Mouse (Mus musculus): Measurements from ENCODE around the gene Myoc. TPM values are rescaled to one million over a fixed set of nuclear protein-coding genes. Genes with fewer than 3 reads are reported as not detected.
"Not testable (repeated sequence)": the region's sequence is repeated elsewhere in the genome, so short reads cannot be mapped to it uniquely, and the experiment has no call there.

The Myoc gene
- polyA plus RNA-seq, 1 experiment from 2014 or later: 0.17 TPM

DNA sequence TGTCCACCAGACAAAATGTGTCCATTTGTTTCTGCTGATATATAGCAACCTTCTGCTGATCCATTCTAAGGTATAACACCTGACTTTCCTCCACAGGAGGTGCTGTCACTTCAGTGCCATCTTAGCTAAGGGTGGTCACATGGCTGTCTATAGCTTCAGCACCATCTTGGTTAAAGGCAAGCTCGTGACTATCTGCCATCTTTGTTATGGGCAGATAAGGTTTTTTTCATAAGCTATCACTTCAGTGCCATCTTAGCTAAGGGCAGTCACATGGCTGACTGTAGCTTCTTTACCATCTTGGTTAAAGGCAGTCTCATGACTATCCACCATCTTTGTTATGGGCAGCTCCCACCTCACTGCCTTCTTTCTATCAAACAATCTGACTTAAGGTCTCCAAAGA is 23.4 kb upstream of the Myoc start:
- Histone ChIP-seq H3K4me2 (replicated peaks; ENCODE audit: low read depth, low read length) (no peak overlapping the region), H3K27me3 (ENCODE audit: insufficient read depth, low read length) (no peaks in the 10 kb centered on the region), H3K27ac (ENCODE audit: low read length) (no peak overlapping the region), H3K4me1 (ENCODE audit: insufficient read depth, low read length) (no peaks in the 10 kb centered on the region), H3K9me3 (ENCODE audit: low read length) (no peaks in the 10 kb centered on the region), H3K36me3 (ENCODE audit: insufficient read depth, low read length) (no peaks in the 10 kb centered on the region), H3K9ac (replicated peaks; ENCODE audit: low read length) (no peak overlapping the region), H3K4me3 (ENCODE audit: low read length) (no peak overlapping the region)
- no peak for ATAC-seq (ENCODE audit: low FRiP score, low TSS enrichment)
- 81% methylated on average over 1 of the region's 1 CpGs for WGBS

DNA sequence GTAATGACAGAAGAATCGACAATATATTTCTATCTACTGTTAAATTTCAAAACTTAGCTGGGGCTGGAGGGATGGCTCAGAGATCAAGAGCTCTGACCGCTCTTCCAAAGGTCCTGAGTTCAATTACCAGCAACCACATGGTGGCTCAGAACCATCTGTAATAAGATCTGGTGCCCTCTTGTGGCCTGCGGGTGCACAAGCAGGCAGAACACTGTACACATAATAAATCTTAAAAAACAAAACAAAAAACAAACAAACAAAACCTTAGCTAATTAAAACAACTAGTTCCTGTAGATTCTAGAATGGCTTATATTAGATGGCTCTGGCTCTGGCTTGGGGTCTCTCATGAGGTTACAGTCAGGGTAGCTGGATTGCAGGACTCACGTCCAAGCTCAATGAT is 18.5 kb upstream of the Myoc start:
- Histone ChIP-seq H3K9ac (replicated peaks; ENCODE audit: low read length) (no peak overlapping the region), H3K27me3 (ENCODE audit: insufficient read depth, low read length) (no peaks in the 10 kb centered on the region), H3K4me1 (ENCODE audit: insufficient read depth, low read length) (no peaks in the 10 kb centered on the region), H3K4me2 (replicated peaks; ENCODE audit: low read depth, low read length) (no peak overlapping the region), H3K27ac (ENCODE audit: low read length) (no peak overlapping the region), H3K4me3 (ENCODE audit: low read length) (no peak overlapping the region), H3K9me3 (ENCODE audit: low read length) (no peaks in the 10 kb centered on the region), H3K36me3 (ENCODE audit: insufficient read depth, low read length) (no peaks in the 10 kb centered on the region)
- WGBS: 72% methylated on average over 4 of the region's 4 CpGs
- no peak for ATAC-seq (ENCODE audit: low FRiP score, low TSS enrichment)

DNA sequence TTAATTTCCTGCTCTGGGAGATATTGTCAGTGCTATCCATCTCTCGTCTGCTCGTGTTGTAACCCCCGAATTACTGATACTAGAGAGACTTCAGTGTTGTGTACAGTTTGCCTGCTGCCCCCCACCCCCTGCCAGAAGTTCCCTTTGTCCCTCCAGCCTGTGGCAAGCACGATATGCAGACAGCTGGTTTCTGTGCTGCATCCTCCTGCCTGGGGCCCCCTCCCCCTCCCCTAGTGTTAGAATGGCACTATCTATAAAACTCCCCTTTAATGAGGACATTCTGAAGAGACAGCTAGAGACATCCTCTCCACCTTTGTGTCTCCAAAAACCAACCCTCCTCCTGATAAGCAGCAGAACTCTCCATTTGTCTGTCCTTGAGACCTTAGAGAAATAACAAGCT is 15.1 kb upstream of the Myoc start:
- Histone ChIP-seq H3K4me3 (ENCODE audit: low read length) (no peak overlapping the region), H3K4me2 (replicated peaks; ENCODE audit: low read depth, low read length) (no peak overlapping the region), H3K36me3 (ENCODE audit: insufficient read depth, low read length) (no peaks in the 10 kb centered on the region), H3K27ac (ENCODE audit: low read length) (no peak overlapping the region), H3K9me3 (ENCODE audit: low read length) (no peaks in the 10 kb centered on the region), H3K9ac (replicated peaks; ENCODE audit: low read length) (no peak overlapping the region), H3K4me1 (ENCODE audit: insufficient read depth, low read length) (no peaks in the 10 kb centered on the region), H3K27me3 (ENCODE audit: insufficient read depth, low read length) (no peaks in the 10 kb centered on the region)
- WGBS: 20% methylated on average over 4 of the region's 4 CpGs
- no peak for ATAC-seq (ENCODE audit: low FRiP score, low TSS enrichment)

DNA sequence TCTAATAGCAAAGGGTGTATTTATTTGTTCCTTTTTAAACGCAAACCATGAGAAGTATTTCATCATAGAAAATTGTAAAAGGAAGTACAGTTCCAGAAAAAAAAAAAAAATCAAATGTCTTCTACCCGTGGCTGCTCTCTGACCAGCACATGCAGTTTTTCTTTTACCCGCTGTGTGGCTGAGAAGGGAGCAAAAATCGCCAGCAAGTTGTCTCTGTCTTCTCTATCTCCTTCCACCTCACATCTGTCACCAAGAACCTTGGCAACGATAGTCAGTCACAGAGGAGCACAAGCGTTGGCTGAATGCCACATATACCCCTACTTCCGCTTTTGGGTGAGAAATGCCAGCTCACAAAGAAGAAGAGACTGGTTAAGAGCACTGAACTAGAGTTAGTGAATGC is 13.7 kb upstream of the Myoc start:
- 60% methylated on average over 7 of the region's 7 CpGs for WGBS
- Histone ChIP-seq H3K4me2 (replicated peaks; ENCODE audit: low read depth, low read length) (no peak overlapping the region), H3K9ac (replicated peaks; ENCODE audit: low read length) (no peak overlapping the region)

DNA sequence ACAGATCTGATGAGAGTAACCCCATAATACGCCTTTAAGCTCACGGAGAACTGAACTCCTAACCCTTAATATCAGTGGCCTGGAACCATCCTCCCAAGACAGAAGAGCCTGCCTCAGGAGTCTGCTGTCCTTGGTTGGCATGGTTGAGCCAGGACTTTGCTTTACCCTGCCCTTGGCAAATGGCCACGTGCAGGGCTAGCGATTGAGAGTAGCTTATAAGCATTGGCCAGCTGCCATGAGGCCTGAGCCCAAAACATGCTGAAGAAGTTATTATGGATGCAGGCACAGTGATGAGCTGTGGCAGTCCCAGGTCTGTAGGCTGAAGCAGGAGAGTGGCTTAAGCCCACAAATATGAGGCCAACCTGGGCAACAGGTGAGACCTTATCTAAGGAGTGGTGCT is 11.1 kb upstream of the Myoc start:
- not testable (repeated sequence) for H3K27me3 ChIP-seq (ENCODE audit: insufficient read depth, low read length); H3K36me3 ChIP-seq (ENCODE audit: insufficient read depth, low read length); H3K9me3 ChIP-seq (ENCODE audit: low read length); H3K9ac ChIP-seq (replicated peaks; ENCODE audit: low read length); H3K4me2 ChIP-seq (replicated peaks; ENCODE audit: low read depth, low read length); H3K4me3 ChIP-seq (ENCODE audit: low read length); H3K4me1 ChIP-seq (ENCODE audit: insufficient read depth, low read length); ATAC-seq (ENCODE audit: low FRiP score, low TSS enrichment); H3K27ac ChIP-seq (ENCODE audit: low read length)
- WGBS: 83% methylated on average over 4 of the region's 4 CpGs

More for the DNA sequence above, 13.7 kb upstream of the Myoc start:
- H3K27ac ChIP-seq (ENCODE audit: low read length): no peak overlapping the region
- H3K4me1 ChIP-seq (ENCODE audit: insufficient read depth, low read length): no peaks in the 10 kb centered on the region
- no peak overlapping the region for H3K4me3 ChIP-seq (ENCODE audit: low read length)
- H3K9me3 ChIP-seq (ENCODE audit: low read length): no peaks in the 10 kb centered on the region
- no peak for ATAC-seq (ENCODE audit: low FRiP score, low TSS enrichment)
- no peaks in the 10 kb centered on the region for H3K36me3 ChIP-seq (ENCODE audit: insufficient read depth, low read length)
- H3K27me3 ChIP-seq (ENCODE audit: insufficient read depth, low read length): no peaks in the 10 kb centered on the region

DNA sequence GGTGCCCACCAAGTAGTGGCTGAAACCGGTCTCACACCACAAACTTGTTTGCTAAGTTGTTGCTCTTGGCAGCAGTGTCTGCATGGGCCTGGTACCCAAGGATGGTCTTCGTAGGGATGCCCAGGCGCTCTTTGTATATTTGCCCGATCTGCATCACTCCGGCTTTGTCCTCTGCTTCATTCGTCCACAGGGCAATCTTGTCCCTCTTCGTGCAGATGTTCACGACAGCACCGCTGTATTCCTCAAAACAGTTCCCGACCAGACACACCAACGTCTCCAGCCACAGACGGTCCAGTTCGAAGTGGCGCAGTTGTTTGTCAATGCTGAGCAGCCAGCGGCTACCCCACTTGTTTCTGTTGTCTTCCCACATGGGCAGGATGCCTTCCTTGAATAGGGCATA is 10.6 kb upstream of the Myoc start:
- H3K27me3 ChIP-seq (ENCODE audit: insufficient read depth, low read length); H3K9me3 ChIP-seq (ENCODE audit: low read length); H3K36me3 ChIP-seq (ENCODE audit: insufficient read depth, low read length); H3K4me2 ChIP-seq (replicated peaks; ENCODE audit: low read depth, low read length); H3K27ac ChIP-seq (ENCODE audit: low read length); H3K4me1 ChIP-seq (ENCODE audit: insufficient read depth, low read length); H3K4me3 ChIP-seq (ENCODE audit: low read length); ATAC-seq (ENCODE audit: low FRiP score, low TSS enrichment); H3K9ac ChIP-seq (replicated peaks; ENCODE audit: low read length): not testable (repeated sequence)
- 93% methylated on average over 15 of the region's 15 CpGs for WGBS

DNA sequence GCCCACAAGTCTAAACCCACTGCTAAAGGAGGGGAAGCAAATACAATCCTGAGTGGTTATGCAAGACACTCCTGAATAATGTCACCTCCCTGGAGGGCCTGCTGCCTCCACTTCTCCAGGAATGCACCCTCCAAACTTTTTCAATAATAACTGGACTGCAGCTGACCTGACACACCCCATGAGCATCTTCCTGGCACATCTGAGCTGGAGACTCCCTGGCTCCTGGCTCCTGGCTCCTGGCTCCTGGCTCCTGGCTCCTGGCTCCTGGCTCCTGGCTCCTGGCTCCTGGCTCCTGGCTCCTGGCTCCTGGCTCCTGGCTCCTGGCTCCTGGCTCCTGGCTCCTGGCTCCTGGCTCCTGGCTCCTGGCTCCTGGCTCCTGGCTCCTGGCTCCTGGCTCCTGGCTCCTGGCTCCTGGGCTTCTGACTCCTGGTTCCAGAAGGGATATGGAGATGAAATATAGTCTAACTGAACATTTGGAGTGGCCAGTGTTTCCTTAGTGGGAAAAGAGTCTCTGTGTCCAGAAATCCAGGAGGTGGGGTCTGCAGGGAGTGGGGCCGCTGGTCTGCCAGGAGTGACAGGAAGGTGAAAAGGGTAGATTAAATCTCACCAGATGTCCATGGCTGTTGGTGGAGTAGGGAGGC is 3.5 kb upstream of the Myoc start:
- not testable (repeated sequence) for H3K27ac ChIP-seq (ENCODE audit: low read length); H3K9ac ChIP-seq (replicated peaks; ENCODE audit: low read length); H3K27me3 ChIP-seq (ENCODE audit: insufficient read depth, low read length); H3K36me3 ChIP-seq (ENCODE audit: insufficient read depth, low read length); H3K4me2 ChIP-seq (replicated peaks; ENCODE audit: low read depth, low read length); H3K9me3 ChIP-seq (ENCODE audit: low read length); H3K4me3 ChIP-seq (ENCODE audit: low read length); ATAC-seq (ENCODE audit: low FRiP score, low TSS enrichment); H3K4me1 ChIP-seq (ENCODE audit: insufficient read depth, low read length)
- 6% methylated on average over 1 of the region's 1 CpGs for WGBS

DNA sequence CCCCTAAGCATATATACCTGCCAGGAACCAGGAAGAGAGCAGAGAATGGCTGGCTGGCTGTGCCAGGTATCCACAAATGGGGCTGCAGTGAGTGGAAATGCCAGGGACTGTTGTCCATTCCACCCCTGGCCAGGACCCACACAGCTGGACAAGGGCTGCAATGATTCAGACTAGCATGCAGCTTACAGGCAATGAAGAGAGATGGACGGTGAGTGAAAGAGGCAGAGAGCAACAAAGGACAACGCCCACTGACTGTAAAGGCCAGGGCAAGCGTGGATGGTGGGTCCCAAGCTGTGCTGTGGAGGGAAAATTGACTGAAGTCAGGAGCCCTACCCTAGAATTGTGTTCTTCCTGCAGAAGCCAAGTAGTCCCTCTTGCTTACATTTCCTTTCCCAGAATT is 2.4 kb upstream of the Myoc start:
- 63% methylated on average over 3 of the region's 3 CpGs for WGBS
- H3K4me3 ChIP-seq (ENCODE audit: low read length): no peak overlapping the region
- H3K4me1 ChIP-seq (ENCODE audit: insufficient read depth, low read length): 0 out of 2 replicates have a peak, but pooled peaks cover 3% of the 10 kb centered on the region
- no peaks in the 10 kb centered on the region for H3K36me3 ChIP-seq (ENCODE audit: insufficient read depth, low read length)
- H3K9ac ChIP-seq (replicated peaks; ENCODE audit: low read length): no peak overlapping the region
- no peak overlapping the region for H3K27ac ChIP-seq (ENCODE audit: low read length)
- no peaks in the 10 kb centered on the region for H3K27me3 ChIP-seq (ENCODE audit: insufficient read depth, low read length)
- no peak for ATAC-seq (ENCODE audit: low FRiP score, low TSS enrichment)
- H3K9me3 ChIP-seq (ENCODE audit: low read length): no peaks in the 10 kb centered on the region
- no peak overlapping the region for H3K4me2 ChIP-seq (replicated peaks; ENCODE audit: low read depth, low read length)

DNA sequence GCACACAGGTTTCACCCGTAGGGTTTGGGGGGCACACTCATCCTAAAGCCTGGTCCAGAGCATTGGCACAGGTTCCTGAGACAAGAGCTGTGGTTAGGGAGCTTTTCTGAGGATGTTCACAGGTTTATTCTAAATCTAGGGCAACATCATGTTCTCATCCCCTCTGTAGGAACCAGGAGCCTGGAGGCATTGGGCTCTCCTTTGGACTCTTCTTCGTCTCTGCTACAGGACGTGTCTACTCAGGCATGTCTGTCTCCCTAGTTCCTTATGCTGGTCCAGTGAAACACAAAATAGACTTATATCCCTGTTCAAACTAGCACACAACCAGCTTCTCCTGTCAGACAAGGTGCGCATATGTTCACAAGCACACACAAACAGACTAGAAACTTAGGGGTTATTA is 420 bp upstream of the Myoc start:
- no peak overlapping the region for H3K27ac ChIP-seq (ENCODE audit: low read length)
- no peak overlapping the region for H3K4me3 ChIP-seq (ENCODE audit: low read length)
- ATAC-seq (ENCODE audit: low FRiP score, low TSS enrichment): no peak
- H3K4me2 ChIP-seq (replicated peaks; ENCODE audit: low read depth, low read length): no peak overlapping the region
- no peak overlapping the region for H3K9ac ChIP-seq (replicated peaks; ENCODE audit: low read length)
- 0 out of 2 replicates have a peak, but pooled peaks cover 3% of the 10 kb centered on the region for H3K4me1 ChIP-seq (ENCODE audit: insufficient read depth, low read length)
- 85% methylated on average over 4 of the region's 4 CpGs for WGBS
- no peaks in the 10 kb centered on the region for H3K9me3 ChIP-seq (ENCODE audit: low read length)
- H3K36me3 ChIP-seq (ENCODE audit: insufficient read depth, low read length): no peaks in the 10 kb centered on the region
- no peaks in the 10 kb centered on the region for H3K27me3 ChIP-seq (ENCODE audit: insufficient read depth, low read length)

DNA sequence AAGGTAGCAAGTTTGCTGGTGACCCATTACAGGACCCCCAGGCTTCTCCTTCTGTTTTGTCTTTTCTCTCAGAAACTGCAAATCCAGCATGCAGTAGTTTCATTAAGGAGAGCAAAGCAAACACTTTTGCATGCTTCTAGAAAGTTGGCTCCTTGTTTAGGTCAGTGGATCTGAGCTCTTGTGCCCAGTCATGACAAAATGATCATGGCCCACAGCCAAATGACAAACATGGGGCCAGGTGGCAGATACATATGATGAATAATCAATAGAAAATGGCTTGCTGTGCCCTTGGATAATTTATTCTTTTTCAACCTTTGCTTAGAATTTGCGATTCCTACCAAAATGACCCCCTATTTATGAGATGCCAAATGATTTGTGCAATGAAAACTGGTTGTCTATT is 906 bp downstream of the Myoc start:
- no peaks in the 10 kb centered on the region for H3K36me3 ChIP-seq (ENCODE audit: insufficient read depth, low read length)
- no peak overlapping the region for H3K4me2 ChIP-seq (replicated peaks; ENCODE audit: low read depth, low read length)
- no peak for ATAC-seq (ENCODE audit: low FRiP score, low TSS enrichment)
- no peak overlapping the region for H3K27ac ChIP-seq (ENCODE audit: low read length)
- 0 out of 2 replicates have a peak, but pooled peaks cover 3% of the 10 kb centered on the region for H3K4me1 ChIP-seq (ENCODE audit: insufficient read depth, low read length)
- H3K9ac ChIP-seq (replicated peaks; ENCODE audit: low read length): no peak overlapping the region
- 96% methylated on average over 1 of the region's 1 CpGs for WGBS
- H3K4me3 ChIP-seq (ENCODE audit: low read length): no peak overlapping the region
- H3K9me3 ChIP-seq (ENCODE audit: low read length): no peaks in the 10 kb centered on the region
- H3K27me3 ChIP-seq (ENCODE audit: insufficient read depth, low read length): no peaks in the 10 kb centered on the region

Data from kidney, embryonic 16.5 days (tissue).